Mouse (Mus musculus) kidney, adult 8-10 months (tissue): ENCODE data around the gene Arrdc2.

Experiments
- DNase-seq, 2 experiments: peaks; one replicate each; pipeline ENCODE4 v3.0.0; 2022

The Arrdc2 gene

DNA sequence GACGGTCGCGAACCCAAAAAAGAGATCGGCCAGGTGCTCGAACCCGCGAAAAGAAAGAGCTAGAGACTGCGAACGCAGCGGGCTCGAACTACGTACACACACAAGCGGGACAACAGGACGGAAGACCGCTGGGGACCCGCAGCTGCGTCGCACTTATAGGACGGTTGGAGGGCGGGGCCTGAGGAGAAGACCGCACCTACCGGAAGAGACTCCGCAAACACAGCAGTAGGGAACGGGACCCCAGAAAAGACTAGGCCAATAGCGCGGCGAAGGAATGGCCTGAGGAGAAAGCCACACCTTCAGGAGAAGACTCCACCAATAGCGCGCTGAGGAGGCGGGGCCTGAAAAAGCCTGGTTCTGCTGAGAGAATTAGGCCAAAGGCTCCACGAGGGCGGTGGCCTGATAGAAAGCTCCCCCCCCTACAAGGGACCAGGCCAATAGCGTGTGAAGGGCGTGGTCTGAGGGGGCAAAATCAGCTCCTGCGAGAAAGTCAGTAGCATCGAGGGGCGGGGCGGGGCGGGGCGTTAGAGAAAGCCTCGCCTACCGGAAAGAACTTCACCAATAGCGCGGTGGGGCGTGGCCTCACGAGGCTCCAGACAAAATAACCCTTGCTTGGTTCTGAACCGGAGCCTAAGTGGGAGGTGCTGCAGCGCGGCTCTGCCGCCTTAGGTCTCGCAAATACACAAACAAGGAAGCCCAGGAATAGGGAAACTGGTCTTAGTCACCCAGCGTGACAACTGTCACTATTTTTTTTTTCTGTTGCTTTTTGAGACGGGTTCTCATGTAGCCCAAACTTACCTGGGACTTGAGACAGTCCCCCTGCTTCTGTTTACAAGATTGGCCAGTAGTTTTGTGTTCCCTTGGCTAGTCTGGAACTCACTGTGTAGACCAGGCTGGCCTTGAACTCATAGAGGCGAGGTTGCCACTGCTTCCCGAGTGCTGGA, at the start of gene Arrdc2:
Gene Arrdc2 (minus strand): TSS at position 313 of the 944 bp plus-strand sequence.
- DNase-seq: peak; percentile 100

DNA sequence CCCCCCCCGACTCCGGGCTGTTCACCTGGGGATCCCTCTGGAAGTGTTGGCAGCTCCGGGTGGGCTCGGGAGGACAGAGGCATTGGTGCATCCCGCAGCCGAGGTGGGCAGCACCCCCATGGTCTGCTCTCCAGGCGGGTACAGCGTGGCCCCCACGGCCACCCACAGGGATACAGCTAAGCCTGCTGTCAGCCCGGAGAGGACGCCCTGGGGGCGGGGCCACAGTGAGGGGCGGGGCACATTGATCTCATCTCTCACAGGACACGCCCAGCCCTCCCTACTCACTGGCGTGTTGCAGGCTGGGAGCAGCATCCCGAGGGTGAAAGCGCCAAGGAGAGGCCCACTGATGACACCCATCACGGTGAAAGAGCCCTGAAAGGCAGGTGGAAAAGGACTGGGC, 48.1 kb upstream of the Arrdc2 start:
- no peak for DNase-seq

DNA sequence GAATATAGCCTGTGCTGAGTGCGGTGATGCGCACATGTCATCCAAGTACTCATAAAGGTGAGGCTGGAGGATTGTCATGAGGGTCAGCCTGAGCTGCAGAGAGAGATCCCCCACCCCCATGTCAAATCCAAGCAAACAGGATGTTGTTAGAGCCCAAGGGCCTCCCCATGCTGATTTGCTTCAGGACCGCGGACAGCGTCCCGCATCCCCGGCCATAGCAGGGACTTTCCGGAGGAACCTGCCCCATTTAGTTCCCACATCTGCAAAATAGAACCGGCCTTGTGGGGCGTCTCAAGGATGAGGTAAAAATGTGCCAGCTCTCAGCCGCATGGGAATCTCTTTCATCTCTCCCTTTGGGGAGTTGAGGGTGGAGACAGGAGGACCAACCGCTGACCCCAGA, 46.1 kb upstream of the Arrdc2 start:
- no peak for DNase-seq

DNA sequence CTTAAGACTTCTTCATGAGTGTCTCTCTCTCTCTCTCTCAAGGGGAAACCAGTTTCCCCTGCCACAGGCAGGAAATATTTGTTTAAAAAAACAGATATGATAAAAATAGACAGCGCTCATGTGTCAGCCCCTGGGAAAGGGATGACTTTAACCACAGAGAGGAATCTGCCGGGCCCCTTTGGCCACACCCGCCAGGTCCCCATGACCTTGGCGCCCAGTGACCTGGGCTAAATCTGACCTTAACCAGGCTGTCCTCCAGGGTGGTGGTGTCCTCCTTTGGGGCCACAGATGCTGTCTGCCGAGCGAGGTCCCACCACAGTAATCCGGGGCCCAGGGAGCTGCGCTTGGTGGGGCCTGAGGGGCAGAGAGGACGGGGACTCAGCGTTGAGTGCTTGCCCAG, 45.2 kb upstream of the Arrdc2 start:
- DNase-seq: no peak

DNA sequence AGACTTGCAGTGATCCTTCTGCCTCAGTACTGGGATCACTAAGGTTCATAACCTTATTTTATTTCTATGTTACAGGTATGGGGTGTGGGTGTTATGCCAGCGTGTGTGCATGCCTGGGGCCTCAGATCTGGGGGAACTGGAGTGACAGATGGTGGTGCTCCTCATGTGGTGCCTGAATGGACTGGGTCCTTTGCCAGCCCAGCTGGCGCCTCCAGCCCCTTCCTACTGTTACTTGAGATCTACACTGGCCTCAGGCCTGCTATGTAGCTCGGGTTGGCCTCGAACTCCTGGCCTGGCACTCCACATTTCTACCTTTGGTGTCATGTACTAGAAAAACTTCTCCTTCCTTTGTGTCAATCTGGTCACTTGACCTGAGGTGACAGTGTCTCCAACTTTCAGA, 44.7 kb upstream of the Arrdc2 start:
- DNase-seq: no peak

DNA sequence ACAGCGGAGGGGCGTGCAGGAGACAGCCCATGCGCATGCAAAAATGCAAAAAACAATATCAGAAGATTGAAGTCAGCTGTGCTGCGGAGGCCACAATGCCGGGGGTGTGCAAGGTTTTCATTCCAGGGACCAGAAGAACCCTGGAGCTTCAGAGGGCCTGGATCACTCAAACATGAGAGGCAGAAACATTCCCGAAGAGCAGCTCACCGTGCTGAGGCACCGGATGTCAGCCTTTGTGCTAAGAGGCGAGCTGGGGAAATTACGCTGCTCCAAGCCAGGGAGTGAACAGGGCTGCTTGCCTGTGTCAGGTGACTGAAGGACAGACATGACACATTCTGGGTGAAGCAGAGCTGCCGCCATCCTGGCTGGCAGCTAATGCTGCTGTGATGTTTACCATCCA, 41.0 kb upstream of the Arrdc2 start:
- DNase-seq: no peak

DNA sequence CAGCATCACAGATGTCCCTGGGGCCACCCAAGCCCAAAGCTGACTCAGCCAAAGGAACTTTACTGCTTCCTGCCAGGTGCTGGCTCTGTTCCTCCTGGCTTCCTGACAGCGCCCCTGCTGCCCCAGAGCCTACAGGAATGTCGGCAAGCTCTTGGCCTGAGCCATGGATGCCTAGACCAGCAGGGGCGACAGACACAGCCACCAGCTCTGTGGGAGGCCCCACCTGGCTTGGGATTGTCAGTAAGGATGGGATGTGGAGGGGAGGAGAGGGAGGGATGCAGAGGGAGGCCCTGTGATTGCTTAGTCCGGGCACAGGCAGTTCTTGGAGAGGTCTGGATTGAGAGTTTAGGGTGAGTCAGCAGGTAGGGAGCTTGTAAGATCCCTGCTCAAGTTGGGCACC, 40.6 kb upstream of the Arrdc2 start:
- DNase-seq: no peak

DNA sequence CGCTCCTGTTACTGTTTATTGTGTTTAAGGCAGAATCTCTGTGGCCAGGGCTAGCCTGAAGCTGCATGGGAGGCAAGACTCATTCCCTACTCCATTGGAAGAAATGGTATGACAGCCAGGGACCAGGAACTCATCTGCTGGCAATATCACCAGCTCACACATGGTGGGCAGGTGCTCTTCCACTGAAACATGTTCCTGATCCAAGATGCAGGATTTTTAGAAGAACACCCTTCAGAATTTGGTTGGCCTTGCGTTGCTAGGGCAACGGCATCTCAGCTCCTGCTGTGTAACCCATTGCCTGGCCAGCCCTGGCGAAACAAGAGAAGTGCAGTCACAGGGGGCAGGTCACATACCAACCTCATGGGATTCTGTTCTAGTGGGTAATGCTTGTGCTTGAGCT, 40.0 kb upstream of the Arrdc2 start:
- DNase-seq: no peak

DNA sequence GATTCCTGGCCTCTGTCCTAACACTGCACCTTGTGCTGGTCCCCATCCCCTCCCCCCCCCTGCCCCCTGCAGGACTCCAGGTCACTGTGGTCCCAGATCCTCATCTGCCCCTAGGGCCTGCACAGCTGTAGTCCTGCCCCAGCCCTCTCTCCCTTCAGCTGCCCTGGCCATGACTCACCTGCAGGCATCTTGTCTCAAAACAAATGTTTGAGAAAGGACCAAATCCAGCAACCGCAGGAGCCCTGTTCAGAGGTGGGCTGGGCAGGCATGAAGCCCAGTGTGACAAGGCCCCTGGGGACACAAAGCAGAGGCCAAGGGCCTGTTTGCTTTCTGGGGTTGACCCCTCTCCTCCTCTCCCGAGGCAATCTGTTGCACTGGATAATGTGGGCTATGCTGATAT, 38.7 kb upstream of the Arrdc2 start:
- DNase-seq: no peak

DNA sequence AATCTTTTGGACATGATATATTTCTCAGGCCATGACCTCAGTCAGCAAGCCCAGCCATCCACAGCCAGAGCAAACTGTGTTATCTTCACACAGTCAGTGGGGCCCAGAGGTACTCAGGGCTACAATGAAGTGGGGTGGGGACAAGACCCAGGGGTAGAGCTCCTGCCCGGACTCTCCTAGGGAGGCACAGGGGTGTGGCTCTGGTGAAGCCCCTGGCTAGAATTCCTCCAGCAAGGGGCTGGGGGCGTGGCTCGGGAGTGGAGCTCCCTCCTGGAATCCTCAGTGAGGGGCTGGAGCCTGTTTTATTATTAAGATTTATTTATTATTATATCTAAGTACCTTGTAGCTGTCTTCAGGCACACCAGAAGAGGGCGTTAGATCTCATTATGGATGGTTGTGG, 36.9 kb upstream of the Arrdc2 start:
- no peak for DNase-seq

DNA sequence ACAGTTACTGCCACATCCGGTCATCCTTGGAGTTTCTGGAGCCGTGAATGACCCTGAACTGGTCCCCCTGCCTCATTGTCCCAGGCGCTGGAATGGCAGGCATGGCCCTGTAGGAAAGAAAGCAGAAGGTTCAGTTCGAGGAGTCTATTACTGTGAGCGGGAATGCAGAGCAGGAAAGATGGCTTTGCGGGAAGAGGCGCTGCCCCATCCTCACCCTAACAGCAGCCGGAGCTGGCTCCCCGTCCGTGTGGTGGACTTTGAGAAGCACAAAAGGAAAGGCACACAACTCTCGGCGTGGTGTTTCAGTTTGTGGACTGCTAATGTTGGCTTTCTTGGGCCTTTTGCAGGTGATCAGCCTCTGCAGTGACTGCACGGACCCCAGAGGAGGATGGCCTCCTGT, 34.9 kb upstream of the Arrdc2 start:
- DNase-seq: no peak

DNA sequence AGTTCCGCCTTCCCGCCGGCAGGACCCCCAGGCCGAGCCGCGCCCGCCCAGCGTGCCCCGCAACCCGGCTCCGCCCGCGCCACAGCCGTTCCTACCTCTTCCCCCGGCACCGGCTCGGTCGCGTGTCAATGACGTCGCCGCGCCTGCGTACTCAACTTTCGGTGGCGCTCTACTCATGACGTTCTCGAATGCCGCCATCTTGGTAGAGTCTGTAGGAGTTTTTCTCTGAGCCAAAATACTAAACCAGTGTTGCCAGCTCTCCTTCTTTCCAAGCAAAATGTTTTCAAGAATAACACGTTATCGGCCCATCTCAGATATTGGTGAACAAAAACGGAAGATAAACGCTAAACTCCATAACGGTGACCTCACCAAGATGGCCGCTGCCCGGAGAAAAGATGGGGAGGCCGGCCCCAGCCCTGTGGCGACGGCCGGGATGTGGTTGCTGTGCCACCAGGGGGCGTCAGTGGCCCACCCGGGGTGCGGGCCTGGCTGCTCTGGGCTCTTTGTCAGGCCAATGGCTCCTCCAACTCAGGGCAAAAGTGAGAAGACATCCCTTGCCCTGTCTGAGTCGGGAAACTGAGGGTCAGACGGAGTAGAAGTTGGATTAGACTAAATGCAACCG, 34.0 kb upstream of the Arrdc2 start, which contains the start of gene Ccdc124:
Gene Ccdc124 (minus strand): TSS at position 572 of the 622 bp plus-strand sequence.
- peak; percentile 95 for DNase-seq

DNA sequence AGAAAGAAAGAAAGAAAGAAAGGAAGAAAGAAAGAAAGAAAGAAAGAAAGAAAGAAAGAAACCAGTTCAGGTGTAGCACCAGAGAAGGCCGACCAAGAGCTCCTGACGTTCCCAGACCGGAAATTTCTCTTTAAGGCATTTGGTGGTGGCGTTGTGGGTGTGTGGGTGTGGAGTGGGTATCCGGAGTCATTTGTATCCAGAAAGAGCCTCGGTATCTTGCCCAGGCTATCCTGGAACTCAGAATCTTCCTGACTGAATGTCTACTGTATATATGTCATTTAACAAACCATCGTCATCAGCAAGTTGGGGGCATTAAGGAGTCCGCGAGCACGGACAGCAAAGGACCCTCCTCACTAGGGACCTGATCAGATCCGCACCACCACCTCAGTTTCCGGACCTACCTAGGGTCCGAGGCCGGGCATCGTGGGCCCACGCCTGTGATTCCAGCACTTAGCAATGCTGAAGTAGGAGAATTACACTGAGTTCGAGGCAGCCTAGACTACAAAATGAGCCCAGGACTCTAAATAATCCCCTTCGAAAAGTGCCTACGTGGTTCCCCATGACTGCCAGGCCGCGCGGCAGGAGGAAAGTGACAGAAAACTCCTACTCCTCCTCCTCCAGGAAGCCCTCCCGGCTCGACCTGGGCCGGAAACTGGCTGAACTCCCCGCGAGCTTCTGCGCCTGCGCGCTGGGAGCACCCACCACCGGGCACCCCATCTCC, 33.3 kb upstream of the Arrdc2 start:
- DNase-seq: no peak

DNA sequence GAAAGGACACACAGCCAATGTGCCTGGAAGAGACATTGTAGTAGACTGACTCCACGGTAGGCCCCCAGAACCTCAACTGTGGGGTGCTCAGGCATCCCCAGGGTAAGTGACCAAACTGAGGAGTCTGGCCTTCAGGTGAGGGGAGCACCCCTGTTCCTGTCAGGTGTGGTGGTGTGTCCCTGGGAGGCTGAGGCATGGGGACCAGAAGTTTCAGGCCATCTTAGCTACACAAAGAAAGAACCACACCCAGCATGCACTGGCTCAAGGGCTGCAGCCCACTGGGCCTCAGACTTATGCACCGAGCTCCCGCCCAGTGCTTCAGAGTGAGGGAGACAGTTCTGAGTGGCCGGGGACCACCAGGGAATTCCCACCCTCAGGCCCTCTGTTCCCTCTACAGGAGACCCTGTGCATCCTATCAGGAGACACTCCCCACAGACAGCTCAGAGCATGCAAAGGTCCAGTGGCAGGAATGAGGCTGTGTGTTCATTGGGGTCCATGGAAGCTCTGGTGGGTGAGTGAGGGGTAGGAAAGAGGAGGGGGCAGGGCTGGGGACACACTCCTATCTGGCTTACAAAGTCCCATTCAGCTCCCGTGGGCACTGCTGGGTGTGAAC, 31.8 kb upstream of the Arrdc2 start:
- no peak for DNase-seq

DNA sequence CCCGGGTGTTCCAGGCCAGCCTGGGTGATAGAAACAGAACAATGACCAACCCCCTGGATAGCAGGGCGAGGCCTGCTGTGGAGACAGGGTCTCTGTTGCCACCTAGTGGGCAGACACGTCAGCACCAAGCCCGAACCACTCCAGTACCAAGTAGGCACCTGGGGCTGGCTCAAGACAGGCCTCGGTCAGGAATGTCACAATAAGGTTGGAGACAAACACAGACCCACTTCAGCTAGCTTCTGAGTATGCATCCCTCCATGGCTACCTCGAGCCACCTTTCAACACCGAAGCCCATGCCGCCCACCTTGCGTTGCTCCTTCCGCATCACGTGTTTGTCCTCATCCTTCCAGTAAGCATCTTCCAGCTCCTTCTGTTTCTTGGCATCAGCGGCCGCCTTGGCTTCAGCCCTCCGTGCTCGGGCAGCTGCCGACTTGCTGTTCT, 30.1 kb upstream of the Arrdc2 start:
- peak; percentile 78 to 86 for DNase-seq

DNA sequence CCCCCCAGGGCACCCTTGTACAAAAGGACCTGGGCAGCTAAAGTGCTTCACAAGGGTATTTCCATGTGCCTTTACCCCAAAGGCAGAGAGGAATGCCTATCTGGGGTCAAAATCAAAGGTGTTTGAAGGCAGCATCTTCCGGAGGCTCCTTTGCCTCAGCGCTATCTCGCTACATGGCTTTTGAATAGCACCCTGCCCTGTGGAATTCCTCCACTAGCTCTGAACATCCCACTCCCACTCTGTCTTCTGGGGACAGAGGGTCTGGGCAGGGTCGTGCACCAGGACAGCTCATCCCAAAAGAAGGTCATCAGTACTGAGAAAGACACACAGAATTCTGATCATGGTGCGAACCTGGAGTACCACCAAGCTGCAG, 29.7 kb upstream of the Arrdc2 start:
- DNase-seq: no peak

DNA sequence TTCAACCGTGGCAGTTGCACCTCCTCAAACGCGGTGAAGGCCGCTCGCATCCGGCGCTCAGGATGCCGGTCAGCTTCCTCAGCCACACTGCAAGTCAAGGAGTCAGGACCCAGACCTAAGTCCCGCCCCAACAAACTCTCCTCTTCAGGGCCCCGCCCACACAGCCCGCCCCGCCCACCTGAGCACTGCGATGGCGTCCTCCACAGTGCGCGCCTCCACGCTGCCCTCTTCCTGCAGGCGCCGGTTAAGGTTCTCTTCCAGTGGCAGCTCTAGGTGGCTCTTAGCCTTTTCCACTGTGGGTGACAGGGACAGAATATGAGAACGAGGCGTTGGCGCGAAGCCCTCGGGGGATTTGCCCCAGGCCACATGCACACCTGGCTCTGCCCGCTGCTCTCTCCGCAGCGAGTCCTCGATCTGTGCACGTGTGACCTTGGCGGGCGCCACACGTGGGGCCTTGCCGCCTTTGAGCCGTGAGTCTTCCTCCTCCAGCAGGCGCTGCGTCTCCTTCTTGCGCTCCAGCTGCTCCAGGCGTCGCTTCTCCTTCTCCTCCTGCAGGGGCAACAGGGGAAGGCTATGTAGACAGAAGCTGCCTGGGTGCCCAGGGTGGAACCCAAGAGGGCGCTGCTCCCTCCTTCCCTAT, 29.2 kb upstream of the Arrdc2 start:
- peak; percentile 75 to 76 for DNase-seq

DNA sequence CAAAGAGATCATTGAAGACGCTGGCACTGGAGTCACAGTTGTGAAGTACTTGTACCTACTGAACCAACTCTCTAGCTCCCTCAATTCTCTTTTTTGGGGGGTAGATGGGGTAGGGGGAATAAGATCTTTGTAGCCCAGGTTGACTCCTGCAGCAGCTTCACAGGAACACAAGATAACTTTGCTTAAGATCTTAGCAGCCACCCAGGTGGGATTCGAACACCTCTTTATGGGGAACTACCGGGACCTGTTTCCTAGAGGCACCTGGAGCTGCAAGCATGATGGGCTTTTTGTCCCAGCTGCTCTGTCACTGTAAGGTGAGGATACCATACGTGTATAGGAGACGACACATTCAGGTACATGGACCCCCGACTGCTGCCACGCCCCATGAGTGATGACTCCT, 27.0 kb upstream of the Arrdc2 start:
- DNase-seq: no peak

DNA sequence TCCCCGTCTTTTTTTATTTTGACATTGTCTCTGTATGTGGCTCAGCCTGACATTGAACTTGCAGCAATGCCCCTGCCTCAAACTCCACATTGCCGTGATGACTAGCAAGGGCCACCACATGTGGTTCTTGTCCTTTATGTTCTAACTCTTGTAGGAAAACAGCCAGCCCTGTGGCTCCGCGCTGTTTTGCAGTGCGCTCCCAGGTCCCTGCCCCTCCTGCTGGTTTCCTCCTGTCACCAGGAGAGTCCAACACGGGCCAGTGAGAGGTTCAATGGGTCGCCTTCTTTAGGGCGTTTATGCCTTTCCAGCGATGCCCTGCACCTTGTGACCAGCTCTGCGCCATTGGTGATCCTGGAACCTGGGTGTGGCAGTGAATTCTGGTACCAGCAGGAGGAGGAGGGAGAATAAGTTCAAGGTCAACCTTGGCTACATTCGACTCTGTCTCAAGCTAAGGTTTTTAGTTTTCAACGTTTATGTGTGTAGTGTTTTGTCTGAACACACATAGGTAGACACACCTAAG, 26.5 kb upstream of the Arrdc2 start:
- DNase-seq: no peak

DNA sequence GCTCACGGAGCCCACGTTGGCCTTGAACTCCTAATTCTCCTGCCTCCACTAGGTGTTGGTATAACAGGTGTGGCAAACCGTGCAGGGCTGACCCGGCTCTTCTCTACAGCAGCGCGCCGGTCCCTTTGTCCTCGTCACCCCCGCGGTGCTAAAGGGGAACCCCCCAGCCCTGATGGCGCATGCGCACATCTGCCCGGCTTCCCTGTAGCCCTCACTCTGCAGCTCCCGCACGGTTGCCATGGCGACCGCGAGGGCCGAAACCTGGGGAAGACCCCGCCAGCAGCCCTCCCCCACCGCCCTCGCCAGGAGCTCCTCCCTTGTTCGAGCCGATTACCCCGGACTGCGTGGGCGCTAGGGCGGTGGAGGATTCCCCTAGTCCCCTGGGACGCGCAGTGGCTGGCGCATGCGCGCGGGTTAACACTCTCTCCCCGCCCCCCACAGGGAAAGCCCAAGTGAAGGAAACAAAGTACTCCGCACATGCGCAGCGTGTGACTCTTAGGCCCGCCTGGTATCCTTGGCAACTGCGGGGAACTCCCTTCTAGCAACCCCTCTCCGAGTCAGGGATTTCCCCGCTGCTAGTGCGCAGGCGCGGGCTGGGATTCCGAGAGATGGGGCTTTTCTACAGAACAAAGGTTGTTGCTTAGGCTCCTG, 26.0 kb upstream of the Arrdc2 start:
- DNase-seq: peak; percentile 99

DNA sequence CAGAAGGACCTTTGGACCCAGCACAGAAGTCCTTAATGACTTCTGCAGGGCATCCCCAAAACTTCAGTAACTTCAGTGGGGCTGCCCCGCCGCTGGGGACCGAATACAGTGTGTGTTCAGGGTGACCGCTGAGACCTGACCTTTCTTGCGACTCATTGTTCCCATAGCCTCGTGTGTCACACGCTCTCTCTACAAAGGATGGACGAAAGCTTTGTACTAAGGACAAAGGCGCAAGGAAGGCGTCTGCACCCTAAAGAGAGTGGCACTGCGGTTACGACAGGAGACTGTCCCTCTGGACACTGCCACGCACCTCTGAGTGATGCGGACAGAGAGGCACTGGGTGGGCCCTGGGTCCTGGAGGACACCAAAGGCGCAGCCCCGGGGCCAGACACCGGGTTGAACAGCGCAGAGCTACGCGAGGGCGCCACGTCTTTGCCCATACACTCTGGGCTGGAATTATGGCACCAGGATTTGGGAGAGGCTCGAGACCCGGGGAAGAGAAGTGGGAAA, 25.2 kb upstream of the Arrdc2 start:
- no peak for DNase-seq
